Mouse (Mus musculus) lung, postnatal 36 days (tissue): ENCODE data around the gene Rai14.
A peak's percentile ranks its signal among the peaks of the same experiment; 100 is the strongest.

Experiments
- DNase-seq: peaks from one replicate; pipeline ENCODE4 v3.0.0; 2022; ENCODE audit warnings: mixed read lengths

The Rai14 gene

GRCm38 (mm10) chr15:10687365-10687764 is 27.1 kb downstream of the Rai14 start:
- DNase-seq, result no peak

- peak; percentile 49 for DNase-seq
Measured at GRCm38 (mm10) chr15:10685692-10686430, 28.6 kb downstream of the Rai14 start.

GRCm38 (mm10) chr15:10683687-10684203 is 30.7 kb downstream of the Rai14 start:
- no peak for DNase-seq

GRCm38 (mm10) chr15:10680514-10680913 is 33.9 kb downstream of the Rai14 start:
- no peak for DNase-seq

GRCm38 (mm10) chr15:10679571-10679970 is 34.9 kb downstream of the Rai14 start:
- no peak for DNase-seq

GRCm38 (mm10) chr15:10675801-10676200 is 38.6 kb downstream of the Rai14 start:
- DNase-seq, result peak; percentile 55

- DNase-seq, result no peak
Measured at GRCm38 (mm10) chr15:10672880-10673279, 41.5 kb downstream of the Rai14 start.

- DNase-seq, result peak; percentile 86
Measured at GRCm38 (mm10) chr15:10671868-10672267, 42.6 kb downstream of the Rai14 start.

GRCm38 (mm10) chr15:10670107-10670506 is 44.3 kb downstream of the Rai14 start:
- DNase-seq, result no peak

GRCm38 (mm10) chr15:10668120-10668900 is 46.1 kb downstream of the Rai14 start:
- DNase-seq, result peak; percentile 56

- DNase-seq, result no peak
Measured at GRCm38 (mm10) chr15:10665816-10666215, 48.6 kb downstream of the Rai14 start.

- no peak for DNase-seq
Measured at GRCm38 (mm10) chr15:10664529-10664898, 49.9 kb downstream of the Rai14 start.

GRCm38 (mm10) chr15:10663793-10664528 is 50.5 kb downstream of the Rai14 start:
- peak; percentile 35 for DNase-seq

GRCm38 (mm10) chr15:10661961-10662606 is 52.3 kb downstream of the Rai14 start:
- DNase-seq, result no peak

- DNase-seq, result no peak
Measured at GRCm38 (mm10) chr15:10658803-10659202, 55.6 kb downstream of the Rai14 start.

- no peak for DNase-seq
Measured at GRCm38 (mm10) chr15:10656146-10656545, 58.3 kb downstream of the Rai14 start.

- DNase-seq, result no peak
Measured at GRCm38 (mm10) chr15:10655151-10655905, 59.1 kb downstream of the Rai14 start.

GRCm38 (mm10) chr15:10654696-10655095 is 59.7 kb downstream of the Rai14 start:
- DNase-seq, result no peak

- DNase-seq, result no peak
Measured at GRCm38 (mm10) chr15:10652931-10653475, 61.4 kb downstream of the Rai14 start.

- peak; percentile 50 for DNase-seq
Measured at GRCm38 (mm10) chr15:10648372-10649109, 65.9 kb downstream of the Rai14 start.

GRCm38 (mm10) chr15:10646297-10646696 is 68.1 kb downstream of the Rai14 start:
- DNase-seq, result no peak
